Mouse (Mus musculus) ovary, adult 18-20 months (tissue): Measurements from ENCODE around the gene Lama2.
"Not testable (repeated sequence)": the region's sequence is repeated elsewhere in the genome, so short reads cannot be mapped to it uniquely, and the experiment has no call there.

Source experiments
- DNase-seq: peaks from one replicate; pipeline ENCODE4 v3.0.0; 2022; ENCODE audit warnings: low spot score, mixed read lengths

The Lama2 gene

DNA sequence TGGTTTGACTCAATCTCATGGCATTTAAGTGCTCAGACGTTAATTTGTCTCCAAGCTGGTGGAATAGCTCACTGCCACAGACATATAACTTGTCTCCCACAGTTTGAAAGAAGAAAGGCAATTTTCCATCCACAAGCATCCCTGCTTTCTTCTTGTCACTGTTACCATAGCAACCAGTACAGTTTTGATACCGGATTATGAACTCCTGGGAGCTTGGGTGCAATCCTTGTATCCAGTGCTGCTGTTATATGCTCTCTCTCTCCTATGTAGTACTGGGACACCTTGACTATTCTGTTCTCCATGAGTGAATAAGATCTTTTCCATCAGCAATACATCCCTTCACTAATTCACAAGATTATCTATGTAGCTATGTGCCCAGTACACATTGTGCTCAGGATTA, 612.2 kb downstream of the Lama2 start:
- DNase-seq: no peak

DNA sequence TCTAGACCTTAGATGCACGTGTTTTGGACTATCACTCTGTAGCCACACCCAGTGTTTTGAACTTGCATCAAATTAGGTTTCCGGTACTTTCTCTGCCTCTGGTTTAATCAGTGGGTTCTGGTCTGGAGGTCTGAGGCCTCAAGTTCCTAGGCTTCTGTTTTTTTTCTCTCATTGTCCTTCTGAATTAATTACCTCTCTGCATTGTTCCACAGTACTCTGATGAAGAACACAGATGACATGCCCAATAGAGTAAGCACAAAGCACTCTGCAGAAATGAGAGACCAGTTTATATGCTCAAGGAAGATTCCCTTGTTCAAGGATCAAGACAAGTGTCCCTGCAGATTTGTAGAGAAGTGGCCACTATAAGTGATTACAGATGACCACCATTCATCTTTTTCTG, 613.8 kb downstream of the Lama2 start:
- DNase-seq: no peak

DNA sequence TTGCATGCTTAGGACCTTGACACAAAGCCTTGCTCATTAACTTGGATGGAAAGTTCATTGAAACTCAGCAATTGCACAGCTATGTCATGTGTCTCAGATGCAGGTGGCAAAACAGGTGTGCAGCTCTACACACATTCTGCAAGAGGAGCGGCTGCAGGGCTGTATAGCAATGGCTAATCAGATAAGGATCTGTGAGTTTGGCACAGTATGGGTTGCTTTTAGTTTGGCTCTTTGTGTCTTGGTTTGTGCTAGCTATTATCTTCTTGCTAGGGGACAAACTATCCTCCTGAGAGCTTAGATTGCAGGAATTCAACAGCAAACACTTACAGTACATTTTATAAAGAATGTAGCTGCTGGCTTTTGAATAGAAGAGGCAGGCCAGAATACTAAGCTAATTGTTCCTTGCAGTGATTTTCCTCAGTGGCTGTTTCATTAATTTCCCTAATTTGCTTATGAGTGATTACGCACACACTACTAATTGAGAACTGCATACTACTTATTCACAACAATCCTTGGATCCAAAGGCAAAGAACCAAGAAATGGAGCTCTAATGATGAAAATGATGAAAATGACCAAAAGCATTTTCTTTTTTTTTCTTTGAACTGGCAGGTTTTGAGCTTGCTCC, 617.9 kb downstream of the Lama2 start:
- DNase-seq: no peak

DNA sequence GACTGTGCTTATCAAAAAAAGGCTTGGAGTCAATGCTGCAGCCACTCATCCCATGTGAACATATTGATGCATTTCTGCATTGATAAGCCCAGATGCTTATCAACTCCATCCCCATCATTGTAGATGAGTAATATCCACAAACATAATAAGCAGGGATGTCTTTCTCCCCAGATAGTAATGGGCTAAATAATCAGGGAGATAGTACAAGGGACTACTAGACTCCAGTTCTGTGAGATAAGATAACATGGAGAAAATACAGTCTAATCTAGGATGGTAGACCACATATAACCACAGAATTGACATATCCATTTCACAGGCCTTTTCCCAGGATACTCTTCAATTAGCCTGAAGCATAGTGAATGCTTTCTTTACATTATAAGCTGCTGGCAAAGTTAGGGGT, 622.9 kb downstream of the Lama2 start:
- no peak for DNase-seq

DNA sequence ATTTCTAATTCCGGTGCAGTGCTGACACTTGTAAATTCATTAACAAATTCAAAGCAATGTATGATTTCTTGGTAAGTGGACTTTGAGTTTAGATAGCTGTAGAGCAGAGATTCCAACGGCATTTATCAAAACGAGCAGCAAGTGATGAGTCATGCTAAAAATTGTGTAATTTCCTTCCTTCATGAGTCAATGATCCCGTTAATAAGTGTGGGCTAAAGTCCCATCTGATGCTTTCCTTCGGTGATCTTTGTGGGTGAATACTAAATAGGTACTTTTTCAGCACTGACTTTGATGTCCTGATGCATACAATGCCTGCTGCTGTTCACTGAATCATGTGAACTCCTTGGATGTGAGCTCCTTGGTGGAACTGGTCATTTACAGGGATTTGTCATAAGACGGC, 623.6 kb downstream of the Lama2 start:
- DNase-seq: no peak

DNA sequence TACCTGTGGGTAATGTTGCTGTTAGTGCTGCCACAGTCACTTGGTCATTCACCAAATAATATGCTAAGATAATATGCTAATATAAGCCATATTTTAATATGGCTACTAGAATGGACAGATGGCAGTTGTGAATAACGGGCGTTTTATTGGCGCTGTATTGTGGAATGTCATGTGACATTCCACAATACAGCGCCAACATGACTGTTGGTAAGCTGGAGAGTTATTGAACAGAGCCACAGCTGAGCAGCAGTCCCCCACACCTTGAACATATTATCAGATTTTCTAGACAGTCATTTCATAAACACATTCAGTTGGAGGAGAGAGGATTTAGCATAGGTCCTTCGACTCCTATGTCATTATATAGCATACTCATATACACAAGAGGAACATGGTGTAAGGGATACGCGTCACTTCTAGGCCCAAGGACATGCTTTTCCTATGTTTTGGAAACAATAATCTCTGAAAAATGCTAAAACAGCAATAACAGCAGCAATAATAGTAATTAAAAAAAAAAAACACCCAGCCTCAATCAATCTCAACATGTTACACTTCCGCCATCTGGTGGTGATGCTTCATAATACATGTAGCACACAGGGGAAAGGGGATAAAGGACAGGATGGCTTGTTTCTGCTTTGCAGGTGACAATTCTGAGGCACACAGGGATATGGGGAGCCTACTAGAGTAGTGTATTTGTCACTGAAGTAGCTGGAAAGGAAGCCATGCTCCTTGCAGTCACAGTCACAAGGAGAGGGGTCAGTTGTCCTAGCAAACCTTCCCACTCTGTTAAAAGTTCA, 624.2 kb downstream of the Lama2 start:
- DNase-seq: no peak

DNA sequence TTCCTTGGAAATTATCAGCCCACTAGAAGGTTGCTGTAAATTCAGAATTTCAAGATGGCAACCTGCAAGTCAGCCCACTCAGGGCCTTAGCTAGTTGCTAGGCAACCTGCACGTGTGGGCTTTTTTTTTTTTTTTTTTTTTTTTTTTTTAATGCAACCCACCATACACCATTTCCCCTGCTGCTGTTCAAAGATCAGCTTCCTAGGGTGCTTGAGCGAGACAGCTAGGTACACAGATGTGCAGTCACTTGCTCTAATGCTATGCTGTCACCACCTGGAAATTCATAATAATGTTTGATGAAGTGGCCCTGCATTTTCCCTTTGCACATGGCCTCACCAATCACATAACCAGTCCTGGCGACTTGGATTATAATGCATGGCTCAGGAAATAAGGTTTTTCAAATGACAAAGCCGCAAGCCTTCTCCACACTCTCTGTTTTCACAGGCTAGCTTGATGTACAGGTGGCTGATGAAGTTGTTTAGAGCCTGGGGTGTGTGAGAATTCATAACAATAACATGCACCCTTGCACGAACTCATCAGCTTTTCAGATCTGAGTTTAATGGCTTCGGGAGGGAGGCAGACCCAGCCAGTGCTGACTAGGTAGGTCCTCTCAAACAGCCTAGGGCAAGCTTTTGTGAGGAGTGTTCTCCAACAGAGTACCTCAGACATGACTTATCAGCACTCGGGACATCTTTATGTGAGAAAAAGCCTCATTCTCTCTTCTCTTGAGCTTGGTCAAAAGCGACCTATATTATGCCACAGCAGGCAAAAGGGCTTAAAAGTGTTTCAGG, 625.4 kb downstream of the Lama2 start:
- no peak for DNase-seq

DNA sequence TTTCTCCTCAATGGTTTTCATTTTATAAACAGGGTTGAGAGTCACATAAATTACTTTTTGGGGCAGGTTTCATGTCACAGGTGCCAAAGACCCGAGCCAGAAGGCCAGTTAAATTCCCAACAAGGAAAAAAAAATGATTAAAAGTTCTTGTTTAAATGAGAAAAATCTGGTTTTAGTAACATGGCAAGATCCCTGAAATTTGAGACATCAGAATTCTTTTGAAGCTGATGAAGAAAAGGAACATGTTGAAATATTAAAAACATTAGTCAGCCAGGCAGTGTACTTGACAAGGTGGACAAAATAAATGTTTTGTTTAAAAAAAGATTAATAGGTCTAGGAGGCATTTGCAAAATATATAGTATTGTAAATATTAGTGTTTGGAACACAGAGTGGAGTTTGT, 634.1 kb downstream of the Lama2 start:
- no peak for DNase-seq

DNA sequence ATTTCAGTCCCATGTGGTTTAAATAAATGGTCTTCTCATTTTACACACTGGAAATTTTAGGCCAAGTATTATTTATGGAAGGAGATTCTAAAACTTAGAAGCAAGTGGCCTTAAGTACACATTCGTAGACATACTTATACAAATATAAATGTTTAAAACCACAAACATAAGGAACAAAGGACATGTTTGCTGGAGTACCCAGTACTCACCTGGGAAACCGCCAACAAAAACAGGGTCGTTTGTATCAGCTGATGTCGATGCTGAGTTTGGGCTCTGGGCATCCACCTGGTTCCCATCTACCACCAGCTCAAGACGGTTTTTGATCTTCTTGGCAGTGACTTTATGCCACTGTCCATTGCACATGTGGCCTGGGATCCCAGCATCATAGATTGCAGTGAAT, 635.5 kb downstream of the Lama2 start:
- not testable (repeated sequence) for DNase-seq

DNA sequence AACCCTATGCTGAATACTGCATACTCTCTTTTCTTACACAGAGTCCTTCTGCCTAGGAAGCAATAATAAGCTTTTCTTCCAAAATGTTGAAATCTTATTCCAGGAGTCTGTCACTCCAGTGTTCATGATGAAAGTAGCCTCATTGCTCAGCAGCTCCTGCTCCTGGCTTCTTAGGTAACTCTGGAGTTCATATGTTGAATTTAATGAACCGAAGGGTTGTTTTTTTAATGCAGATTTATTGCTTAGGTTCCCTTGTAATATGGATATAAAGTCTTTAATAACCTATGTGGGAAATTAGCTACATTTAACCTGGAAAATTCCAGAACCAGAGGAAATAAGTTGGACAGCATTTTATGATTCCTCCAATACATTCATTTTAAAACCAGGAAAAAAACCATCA, 636.0 kb downstream of the Lama2 start:
- DNase-seq: no peak

DNA sequence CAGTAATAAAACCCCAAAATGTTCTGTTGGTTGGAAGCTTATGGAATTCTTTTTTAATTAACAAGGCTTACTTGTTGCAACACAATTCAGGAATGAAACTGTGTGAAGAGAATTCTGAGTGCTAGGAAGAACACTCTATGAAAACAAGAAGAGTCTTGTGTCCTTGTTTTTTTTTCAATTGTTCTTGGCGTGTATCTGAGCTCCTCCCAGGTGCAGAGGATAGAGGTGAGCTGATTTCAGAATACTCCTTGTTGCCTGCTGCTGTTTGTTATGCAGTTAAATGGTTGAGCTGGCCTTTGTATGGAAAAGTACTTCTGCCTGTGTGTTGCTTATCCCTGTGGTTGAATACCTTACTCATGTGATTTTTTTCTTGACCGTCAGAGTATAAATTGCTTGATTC, 636.9 kb downstream of the Lama2 start:
- DNase-seq: no peak

DNA sequence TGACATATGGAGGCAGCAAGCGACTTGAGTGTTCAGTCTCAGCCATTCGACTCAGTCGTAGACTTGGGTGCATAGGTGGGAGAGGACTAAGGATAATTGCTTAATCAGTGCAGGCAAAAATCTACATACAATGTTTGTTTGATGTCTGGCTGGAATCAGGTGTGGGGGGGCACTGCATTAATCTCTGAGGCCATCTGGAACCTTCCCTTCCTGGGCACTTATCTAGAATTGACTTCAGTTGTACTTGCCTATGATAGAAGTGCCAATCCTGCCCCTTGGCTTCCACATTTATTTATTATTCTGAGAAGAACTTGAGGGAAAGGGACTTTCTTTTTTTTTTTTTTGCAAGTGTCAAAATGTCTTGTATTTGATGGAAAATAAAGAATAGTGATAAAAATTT, 644.2 kb downstream of the Lama2 start:
- DNase-seq: no peak

DNA sequence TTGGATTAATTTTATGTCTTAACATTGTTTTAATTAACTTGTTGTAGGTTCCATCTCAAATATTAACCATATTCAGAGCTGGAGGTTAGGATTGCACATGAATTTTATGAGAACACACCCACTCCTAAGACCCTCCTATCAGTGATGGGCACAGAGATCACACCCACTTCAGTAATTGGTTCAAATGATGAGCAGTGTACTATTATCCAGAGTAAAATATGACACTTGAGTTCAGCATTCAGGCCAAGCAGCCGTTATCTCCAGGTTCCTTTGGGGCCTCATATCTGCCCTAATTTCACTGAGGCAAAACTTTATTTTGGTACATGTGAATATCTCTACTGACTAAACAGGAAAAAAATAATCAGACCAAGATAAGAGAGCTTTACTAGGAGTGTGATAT, 645.3 kb downstream of the Lama2 start:
- DNase-seq: no peak

DNA sequence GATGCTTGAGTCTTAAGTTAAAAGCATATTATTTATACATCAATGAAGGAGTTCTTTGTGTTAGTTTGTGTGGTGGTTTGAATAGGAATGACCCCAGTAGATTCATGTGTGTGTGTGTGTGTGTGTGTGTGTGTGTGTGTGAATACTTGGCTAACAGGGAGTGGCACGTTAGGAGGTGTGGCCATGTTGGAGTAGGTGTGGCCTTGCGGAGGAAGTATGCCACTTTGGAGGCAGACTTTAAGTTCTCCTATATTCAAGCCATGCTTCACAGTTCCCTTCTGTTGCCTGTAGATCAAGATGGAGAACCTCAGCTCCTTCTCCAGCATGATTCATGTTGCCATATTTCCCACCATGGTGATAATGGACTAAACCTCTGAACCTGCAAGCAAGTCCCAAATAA, 646.0 kb downstream of the Lama2 start:
- DNase-seq: no peak

DNA sequence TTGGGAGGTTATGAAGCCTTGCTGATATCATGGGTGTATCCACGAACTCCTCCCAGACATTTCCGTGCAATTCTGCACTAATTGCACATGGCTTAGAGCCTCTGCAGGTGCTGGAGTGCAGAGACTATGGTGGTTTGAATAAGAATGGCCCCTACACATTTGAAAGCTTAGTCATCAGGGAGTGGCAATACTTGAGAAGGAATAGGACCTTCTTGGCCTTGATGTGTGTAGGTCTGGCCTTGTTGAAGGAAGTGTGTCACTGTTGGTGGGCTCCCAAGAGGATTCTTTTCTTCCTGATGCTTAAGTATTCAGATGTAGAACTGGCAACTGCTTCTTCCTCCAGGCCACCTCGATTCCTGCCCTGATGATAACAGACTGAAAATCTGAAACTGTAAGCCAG, 661.0 kb downstream of the Lama2 start:
- DNase-seq: no peak

DNA sequence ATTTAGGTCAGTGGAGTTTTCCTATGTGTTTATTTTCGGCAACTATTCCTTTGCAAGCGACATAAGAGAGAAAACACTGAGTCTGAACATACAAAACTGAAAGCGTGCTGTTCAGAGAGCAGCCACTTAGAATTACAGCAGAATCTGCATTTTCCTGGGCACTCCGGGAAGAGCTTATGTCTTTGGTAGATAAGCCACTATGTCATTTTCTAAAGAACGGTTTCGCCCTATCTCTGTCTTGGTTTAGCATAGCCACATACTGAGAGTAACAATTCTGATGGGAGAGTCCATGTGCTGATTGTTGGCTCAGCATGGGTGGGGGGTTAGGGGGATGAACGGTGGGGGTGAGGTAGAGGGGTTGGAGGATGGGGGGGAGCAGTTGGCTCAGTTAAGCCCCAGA, 669.1 kb downstream of the Lama2 start:
- DNase-seq: no peak

DNA sequence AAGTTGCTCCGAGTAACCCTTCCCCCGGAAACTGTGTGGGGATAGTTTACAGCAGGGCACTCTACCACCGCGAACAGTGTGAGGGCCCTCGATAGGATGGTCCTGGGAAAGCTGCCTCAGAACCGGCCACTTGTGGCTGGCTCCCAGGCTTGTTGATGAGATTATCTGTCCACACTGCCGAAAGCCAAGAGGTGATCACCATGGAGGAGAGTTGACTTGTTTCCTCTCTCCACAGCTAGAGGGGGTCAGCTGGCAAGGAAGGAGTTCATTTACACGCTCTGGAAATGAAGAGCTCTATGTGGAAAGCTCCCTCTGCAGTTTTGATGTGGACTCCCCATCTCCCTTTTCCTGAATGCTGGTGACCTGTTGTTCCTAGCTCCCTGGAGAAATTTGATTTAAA, 669.9 kb downstream of the Lama2 start:
- DNase-seq: no peak

DNA sequence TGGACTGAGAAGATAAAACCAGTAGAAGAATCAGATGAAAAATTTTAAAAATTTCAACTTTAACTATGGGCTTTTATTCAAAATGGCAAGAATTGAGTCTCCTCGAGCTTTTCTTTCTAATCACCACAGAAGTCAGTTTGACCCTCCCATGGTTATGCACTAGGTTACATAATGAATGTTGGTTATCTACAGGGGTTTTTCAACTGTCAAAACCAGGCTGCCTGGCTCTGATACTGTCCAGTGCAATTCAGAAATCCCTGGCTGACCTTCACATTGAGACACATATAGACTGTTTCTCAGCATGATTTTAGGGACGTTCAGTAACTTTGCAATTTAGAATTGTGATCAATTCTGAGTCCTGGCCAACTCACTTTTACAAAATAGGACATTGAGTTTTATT, 671.2 kb downstream of the Lama2 start:
- DNase-seq: no peak

DNA sequence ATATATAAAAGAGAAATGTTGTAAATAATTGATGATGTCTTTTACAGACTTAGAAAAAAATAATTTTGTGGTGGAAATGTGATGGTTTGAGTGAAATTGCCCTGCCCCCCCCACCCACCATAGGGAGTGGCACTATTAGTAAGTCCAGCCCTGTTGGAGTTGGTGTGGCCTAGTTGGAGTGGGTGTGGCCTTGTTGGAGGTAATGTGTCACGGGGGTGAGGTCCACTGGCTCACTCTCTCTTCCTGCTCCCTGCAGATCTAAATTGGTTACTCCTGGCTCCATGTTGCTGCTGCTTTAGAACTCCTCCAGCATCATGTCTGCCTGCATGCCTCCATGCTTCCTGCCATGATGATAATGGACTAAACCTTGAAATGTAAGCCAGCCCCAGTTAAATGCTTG, 680.0 kb downstream of the Lama2 start:
- DNase-seq: no peak

DNA sequence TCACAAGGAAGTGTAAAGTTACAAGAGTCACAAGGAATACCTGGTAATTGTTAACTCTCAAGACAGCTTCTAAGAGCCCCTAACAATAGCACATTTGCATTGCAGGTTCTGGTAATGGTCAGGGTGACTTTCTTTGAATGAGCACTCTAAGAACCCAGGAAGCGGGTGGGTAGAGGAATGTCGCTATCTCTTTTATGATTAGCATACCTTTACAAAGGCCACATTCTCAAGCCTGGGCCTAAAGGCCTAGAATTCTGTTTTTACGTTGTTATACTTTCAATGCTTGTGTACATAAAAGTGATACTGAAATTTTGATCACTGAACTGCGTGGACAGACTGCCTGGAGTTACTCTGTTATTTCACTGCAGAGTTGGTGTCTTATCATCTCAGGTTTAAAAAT, 681.1 kb downstream of the Lama2 start:
- not testable (repeated sequence) for DNase-seq

DNA sequence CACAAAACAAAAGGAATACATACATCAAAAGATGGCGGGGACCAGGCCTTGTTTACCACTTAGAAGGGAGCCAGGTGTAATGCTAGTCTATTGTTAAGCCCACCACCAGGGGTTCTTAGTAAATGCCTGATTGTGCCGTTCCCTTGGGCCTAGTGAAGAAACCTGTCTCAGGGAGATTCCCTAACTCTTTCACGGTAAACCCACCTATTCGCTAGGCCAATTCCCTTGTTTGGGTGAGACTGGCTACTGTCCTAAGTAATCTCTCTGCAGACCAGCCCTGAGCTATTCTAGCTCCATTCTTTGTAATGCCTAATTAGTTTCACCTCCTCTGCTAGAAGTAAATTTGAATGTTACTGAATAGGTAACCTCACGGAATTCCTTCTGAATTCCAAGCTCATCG, 683.5 kb downstream of the Lama2 start:
- DNase-seq: not testable (repeated sequence)
